8 mouse cellular contexts compared by ENCODE assay signal in the genomic region with DNA sequence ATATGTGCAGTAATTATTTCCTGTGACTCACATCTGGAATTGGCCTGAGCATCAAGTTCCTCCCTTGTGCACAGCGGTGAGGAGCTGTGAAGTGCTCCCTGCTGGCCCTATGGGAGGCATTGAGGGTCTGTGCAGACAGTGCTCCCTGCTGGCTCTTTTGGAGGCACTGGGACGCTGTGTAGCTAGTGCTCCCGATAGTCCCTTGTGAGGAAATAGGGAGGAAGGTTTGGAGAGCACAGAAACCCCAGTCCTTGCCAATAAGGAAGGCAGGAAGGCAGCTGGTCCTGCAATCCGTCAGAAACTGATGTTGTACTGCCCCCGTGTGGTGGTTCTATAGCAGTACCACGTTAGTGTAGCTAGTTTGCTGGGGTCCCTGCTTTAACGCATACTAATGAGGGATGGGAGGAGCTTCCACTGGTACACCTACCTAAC. TPM values are rescaled to one million over a fixed set of nuclear protein-coding genes. Genes with fewer than 3 reads are reported as not detected.
DNase-seq lines count a peak whose midpoint lies in the region; ATAC-seq lines count a peak whose summit lies in the region.

No protein-coding gene starts in this region.

- no peak overlapping the region for H3K27ac ChIP-seq in hindbrain, embryonic 14.5 days
- peak overlapping the region; percentile 35 for H3K27ac ChIP-seq in macrophage

- no peaks in the 10 kb centered on the region for H3K36me3 ChIP-seq in hindbrain, embryonic 14.5 days (replicated peaks; ENCODE audit: control insufficient read depth, insufficient read depth)
- H3K36me3 ChIP-seq in macrophage (ENCODE audit: inconsistent target), result no peaks in the 10 kb centered on the region

- no peak overlapping the region for H3K4me2 ChIP-seq in hindbrain, embryonic 14.5 days (replicated peaks)

- no peaks in the 10 kb centered on the region for H3K9me3 ChIP-seq in hindbrain, embryonic 14.5 days (ENCODE audit: control insufficient read depth, low read length)

- H3K4me3 ChIP-seq in hindbrain, embryonic 14.5 days (replicated peaks; ENCODE audit: low read length), result no peak overlapping the region
- no peak overlapping the region for H3K4me3 ChIP-seq in macrophage (ENCODE audit: inconsistent target)

- peak; percentile 96 for DNase-seq in NIH3T3 (ENCODE audit: low read depth)
- peak; percentile 94 to 96 for DNase-seq in cerebellum, postnatal 10 days
- peak; percentile 49 to 66 for DNase-seq in frontal cortex, postnatal 14 days (ENCODE audit: low spot score in 2 of 2)
- peak; percentile 94 for DNase-seq in hindbrain, embryonic 14.5 days (ENCODE audit: low spot score)
- DNase-seq in layer of hippocampus, postnatal 36 days, result peak; percentile 56 to 75
- peak; percentile 79 for DNase-seq in retina, postnatal 7 days (ENCODE audit: low read depth, low spot score)
- DNase-seq in urinary bladder, adult 2 months (ENCODE audit: low spot score), result peak; percentile 49

- WGBS in hindbrain, embryonic 14.5 days, result 9% methylated on average over 7 of the region's 7 CpGs
- 3% methylated on average over 7 of the region's 7 CpGs for WGBS in macrophage (ENCODE audit: missing documents)

- no peaks in the 10 kb centered on the region for H3K4me1 ChIP-seq in hindbrain, embryonic 14.5 days (replicated peaks; ENCODE audit: control insufficient read depth, insufficient read depth, low read length)

- no peaks in the 10 kb centered on the region for H3K79me2 ChIP-seq in macrophage (ENCODE audit: inconsistent target)

- H3K9ac ChIP-seq in hindbrain, embryonic 14.5 days, result no peak overlapping the region

- H3K27me3 ChIP-seq in hindbrain, embryonic 14.5 days (ENCODE audit: control insufficient read depth, insufficient read depth, low read length), result no peaks in the 10 kb centered on the region

- ATAC-seq in hindbrain, embryonic 14.5 days (ENCODE audit: low FRiP score), result peak; percentile 82

RNA-seq across cellular contexts. Expression of a gene that starts 29.9 kb away (rescaled TPM):
- polyA plus RNA-seq in hindbrain, embryonic 14.5 days (2014; fragmentation: Nextera tagmentation; extraction: Ambion mirVana), result 77.2 and 83.7 TPM in 2 replicates
- total RNA-seq in layer of hippocampus, postnatal 36 days (2021), result 10 to 100 TPM; 45.4 to 46.7 TPM
- 10 to 100 TPM in 24 of 26 experiments, 1 to 10 TPM in 2; 6.7 to 62.4 (median 31.4) TPM for total RNA-seq in macrophage (2018; cell fraction: chromatin; rRNA removed)
- total RNA-seq in macrophage (2018; cell fraction: cytosol; rRNA removed), result 10 to 100 TPM; 19.2 to 63.2 (median 39.1) TPM
- 10 to 100 TPM in 25 of 26 experiments, 1 to 10 TPM in 1; 9.3 to 63.4 (median 40.1) TPM for total RNA-seq in macrophage (2018; cell fraction: nucleus; rRNA removed)
- polyA plus RNA-seq in macrophage (2018), result 21.5 to 68.4 TPM (median 62.2 TPM) in 3 replicates
- 34.3 and 42.2 TPM in 2 replicates for polyA plus RNA-seq in urinary bladder, adult 2 months (2012; rRNA removed)

RNA-seq across cellular contexts. Expression of a gene that starts 60.0 kb away (rescaled TPM):
- polyA plus RNA-seq in hindbrain, embryonic 14.5 days (2014; fragmentation: Nextera tagmentation; extraction: Ambion mirVana), result 2.8 and 3.8 TPM in 2 replicates
- total RNA-seq in layer of hippocampus, postnatal 36 days (2021), result under 1 TPM; 0.15 to 0.27 TPM
- not detected for total RNA-seq in macrophage (2018; cell fraction: chromatin; rRNA removed)
- total RNA-seq in macrophage (2018; cell fraction: cytosol; rRNA removed), result under 1 TPM in 3 of 26 experiments, not detected in 23; 0.04 to 0.09 (median 0.06) TPM
- not detected for total RNA-seq in macrophage (2018; cell fraction: nucleus; rRNA removed)
- not detected in 3 replicates for polyA plus RNA-seq in macrophage (2018)
- polyA plus RNA-seq in urinary bladder, adult 2 months (2012; rRNA removed), result 3.6 and 4.4 TPM in 2 replicates
